Mouse (Mus musculus) urinary bladder, adult 18-20 months (tissue): ENCODE data around the gene Mbd6.

ENCODE experiments used
- DNase-seq, 2 experiments: peaks; one replicate each; pipeline ENCODE4 v3.0.0; 2022; ENCODE audit warnings: low spot score in 2 of 2, mixed read lengths in 2 of 2

Mbd6 gene

DNA sequence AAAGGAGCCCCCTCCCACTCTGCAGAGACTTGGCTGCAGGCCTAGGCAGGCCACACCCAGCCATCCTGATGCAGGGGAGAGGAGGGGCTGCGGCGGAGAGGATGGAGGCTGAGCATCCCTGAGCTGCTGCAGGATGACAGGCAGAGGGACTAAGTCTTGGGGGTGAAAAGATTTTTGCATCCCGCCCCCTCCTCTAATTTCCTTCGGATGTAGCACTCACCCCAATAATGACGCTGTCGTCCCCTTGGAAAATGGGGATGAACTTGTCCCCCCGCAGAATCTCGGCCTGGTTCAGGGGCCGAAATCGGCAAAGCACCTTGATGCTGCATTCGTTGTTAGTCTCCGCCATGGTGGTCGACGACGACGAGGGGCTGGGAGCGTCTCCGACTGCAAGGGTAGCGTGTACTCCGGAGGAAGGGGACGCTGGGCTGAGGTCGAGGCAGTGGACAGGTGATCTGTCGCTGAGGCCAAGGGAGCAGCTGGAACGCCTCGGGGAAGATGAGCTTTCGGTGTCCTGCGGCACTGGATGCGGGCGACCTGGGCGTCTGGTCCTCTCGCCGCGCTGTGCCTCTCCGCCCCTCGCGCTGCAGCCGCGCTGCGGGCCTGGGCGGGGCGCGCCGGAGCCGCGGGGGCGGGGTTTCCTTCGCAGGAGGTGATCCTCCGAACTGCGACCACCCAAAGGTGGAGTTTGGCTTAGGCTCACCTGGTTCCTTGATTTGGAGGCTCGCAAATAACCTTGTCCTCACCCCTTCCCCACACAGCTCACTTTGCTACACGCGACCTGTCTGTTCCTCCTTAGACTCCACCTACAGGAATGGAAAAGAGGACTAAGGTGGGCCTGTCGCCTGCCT is 26.0 kb downstream of the Mbd6 start, which contains the start of gene Kif5a:
TSS of gene Kif5a (minus strand) at position 801 of the 851 bp plus-strand sequence.
- peak in 1 of 2 experiments; percentile 35 for DNase-seq

DNA sequence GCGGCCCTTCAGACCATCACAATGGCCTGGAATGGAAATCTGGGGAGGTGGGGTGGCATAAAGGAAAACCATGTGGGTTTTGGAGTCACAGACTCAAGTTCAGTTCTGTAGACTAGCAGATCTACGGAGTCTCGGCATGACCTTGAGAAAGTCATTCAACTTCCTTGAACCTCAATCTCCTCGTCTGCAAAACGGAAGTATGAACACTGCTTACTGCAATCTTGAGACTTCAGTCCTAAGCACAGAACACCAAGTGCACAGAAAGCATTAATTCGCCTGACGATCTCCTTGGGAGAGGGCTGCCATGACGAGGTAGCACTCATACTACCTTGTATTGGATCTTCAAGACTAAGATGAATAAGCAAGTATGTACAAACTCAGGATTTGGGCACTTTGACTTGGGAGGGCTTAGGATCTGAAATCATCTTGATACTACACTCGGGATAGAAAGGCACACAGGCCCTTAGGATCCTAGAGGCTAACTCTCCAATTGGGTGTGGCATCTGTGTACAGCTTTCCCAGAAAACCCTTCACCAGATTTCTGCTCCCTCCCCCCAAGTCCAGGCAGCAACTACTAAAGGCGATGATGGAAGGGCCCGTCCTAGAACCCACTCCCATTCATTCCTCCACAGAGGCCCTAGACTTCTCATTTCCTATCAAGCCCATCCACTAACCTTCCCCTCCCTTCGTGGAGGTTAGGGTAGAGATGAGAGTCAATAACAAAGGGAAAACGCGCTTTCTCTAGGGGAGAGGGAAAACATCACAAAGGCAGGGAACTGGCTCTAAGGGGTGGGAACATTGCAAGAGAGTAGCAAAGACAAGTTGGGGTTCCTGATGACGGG is 26.9 kb downstream of the Mbd6 start:
- no peak for DNase-seq

DNA sequence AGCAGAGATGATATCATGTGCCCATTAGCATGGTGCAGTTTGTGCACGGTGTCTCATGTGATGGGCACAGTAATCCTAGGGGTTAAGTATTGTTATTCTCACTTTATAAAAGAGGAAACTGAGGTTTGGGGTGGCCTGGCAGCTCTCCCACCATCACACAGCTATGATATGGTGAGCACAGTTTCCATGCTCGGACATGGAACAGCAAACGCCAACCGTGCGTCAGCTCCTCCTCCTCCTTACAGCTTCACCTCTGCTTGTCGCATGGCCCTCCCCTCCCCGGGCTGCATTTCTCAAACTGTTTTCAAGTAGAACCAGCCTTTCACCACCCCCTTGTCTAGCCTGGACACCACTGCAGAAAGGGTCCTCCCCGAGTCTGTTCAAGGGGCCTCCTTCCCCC is 30.3 kb downstream of the Mbd6 start:
- DNase-seq = no peak

DNA sequence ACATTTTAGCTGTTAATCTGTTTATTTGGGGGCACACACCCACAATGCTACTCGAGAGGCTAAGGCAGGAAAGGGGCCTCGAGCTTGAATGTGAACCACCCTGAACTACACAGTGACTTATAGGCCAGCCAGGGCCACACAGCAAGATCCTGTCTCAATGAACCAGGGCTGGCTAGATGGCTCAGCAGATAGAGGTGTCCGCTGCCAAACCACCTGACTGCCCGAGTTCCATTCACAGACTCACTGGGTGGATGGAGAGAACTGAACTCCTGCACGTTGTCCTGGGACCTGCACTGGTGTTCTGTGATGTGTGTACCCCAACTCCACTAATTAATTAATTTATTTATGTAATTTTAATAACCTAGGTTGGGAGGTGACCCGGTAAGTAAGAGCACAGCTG is 31.0 kb downstream of the Mbd6 start:
- DNase-seq = no peak

DNA sequence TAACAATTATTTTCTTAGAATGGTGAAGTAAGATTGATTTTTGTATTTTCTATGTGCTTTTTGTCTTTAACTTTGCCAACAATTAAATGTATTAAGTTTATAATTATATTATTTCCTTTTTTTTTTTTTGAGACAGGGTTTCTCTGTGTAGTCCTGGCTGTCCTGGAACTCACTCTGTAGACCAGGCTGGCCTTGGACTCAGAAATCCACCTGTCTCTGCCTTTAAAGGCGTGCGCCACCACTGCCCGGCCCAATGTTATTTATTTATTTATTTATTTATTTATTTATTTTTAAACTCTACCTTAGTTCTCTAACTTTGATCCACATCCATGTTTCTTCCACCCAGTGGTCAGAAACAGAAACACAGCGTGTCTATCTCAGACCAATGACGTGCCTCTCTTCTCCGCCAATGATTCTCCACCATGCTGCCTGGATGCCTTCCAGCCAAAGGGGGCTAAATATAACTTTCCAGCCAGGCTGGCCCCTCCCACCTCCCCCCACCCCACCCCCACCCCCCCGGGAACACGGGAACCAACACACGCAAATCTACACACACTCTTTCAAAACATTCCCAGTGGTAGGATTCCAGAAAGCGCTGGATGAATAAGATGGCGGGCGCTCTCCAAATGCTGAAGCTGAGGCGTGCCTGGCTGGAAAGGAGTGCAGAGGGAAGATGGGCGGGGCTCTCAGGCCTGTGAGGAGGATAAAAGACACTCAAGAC is 33.0 kb downstream of the Mbd6 start:
- no peak for DNase-seq

DNA sequence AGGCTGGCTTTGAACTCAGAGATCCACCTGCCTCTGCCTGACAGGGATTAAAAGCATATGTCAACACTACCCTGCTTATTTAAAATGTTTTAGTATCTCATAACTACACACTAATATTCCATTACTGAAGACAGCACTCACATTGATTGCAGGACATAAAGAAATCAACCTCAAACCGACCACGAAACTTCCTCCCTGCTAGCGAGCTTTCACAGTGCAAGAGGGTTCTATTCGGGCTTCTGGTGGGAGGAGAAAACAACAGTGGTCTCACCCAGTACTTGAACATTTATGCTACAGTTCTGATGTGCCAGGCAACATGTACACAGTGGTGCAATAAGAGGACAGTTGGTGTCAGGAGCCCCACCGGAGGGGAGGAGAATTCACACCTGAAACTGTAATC is 38.0 kb downstream of the Mbd6 start:
- no peak for DNase-seq

GRCm38 (mm10) chr10:127238241-127238824 is 50.5 kb downstream of the Mbd6 start:
- DNase-seq = no peak

DNA sequence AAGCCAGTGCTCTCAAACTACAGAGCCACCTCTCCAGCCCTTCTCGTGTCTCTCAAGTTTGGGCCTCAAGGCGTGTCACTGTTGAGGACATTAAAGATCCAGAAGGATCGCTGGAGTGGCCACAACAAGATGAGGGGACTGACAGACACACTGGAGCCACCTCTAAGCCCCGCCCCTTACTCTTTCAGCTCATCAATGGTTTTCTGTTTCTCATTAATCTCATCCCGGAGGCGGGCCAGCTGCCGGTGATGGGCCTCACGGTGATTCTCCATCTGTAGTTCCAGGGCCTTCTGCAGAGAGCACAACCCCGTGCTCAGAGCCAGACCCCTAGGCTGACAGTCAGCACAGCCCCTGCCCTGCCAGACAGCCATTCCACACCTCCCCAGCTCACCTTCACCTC is 52.3 kb downstream of the Mbd6 start:
- DNase-seq = no peak

DNA sequence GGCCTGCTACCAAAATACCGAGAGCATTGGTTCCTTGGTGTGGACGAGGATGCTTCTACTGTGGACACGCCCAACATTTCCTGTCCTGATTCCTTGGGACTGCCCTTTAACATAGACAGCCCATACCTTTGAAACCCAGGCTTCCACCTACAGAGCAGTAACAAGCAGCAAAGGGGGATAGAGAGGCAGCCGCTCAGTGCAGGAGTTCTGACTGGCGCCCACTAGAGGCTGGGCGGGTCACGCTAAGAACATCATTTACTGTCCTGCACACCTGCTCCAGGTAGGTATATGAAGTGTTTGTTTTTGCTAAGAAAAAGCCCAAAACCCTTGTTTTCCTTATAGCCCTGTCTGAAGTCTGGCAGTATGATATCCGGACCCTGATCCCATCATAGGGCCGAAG is 55.7 kb downstream of the Mbd6 start:
- no peak for DNase-seq
